Mouse (Mus musculus): Measurements from ENCODE around the gene Nol3. TPM values are rescaled to one million over a fixed set of nuclear protein-coding genes. Genes with fewer than 3 reads are reported as not detected.
"Not testable (repeated sequence)": the region's sequence is repeated elsewhere in the genome, so short reads cannot be mapped to it uniquely, and the experiment has no call there.

The Nol3 gene
- total RNA-seq, 2 experiments from 2014 or later = 10.4 to 10.9 TPM

GRCm38 (mm10) chr8:105288231-105288630 lies 12.3 kb downstream of the Nol3 start:
- DNase-seq (ENCODE audit: low spot score in 2 of 2) = no peak

GRCm38 (mm10) chr8:105288958-105289732 lies 13.2 kb downstream of the Nol3 start:
- DNase-seq (ENCODE audit: low spot score in 2 of 2) = peak; percentile 92 to 96

- DNase-seq (ENCODE audit: low spot score in 2 of 2) = peak in 1 of 2 experiments; percentile 54
These were observed 14.0 kb downstream of the Nol3 start, which contains the start of gene 4931428F04Rik for GRCm38 (mm10) chr8:105289805-105290460. Gene 4931428F04Rik, minus strand, starts transcription at chr8:105289864.

- peak; percentile 59 to 79 for DNase-seq (ENCODE audit: low spot score in 2 of 2)
These were observed 14.8 kb downstream of the Nol3 start for GRCm38 (mm10) chr8:105290554-105291314.

GRCm38 (mm10) chr8:105291364-105291763 lies 15.4 kb downstream of the Nol3 start:
- DNase-seq (ENCODE audit: low spot score in 2 of 2) = not testable (repeated sequence)

GRCm38 (mm10) chr8:105291802-105292201 lies 15.9 kb downstream of the Nol3 start:
- not testable (repeated sequence) for DNase-seq (ENCODE audit: low spot score in 2 of 2)

GRCm38 (mm10) chr8:105292471-105292870 lies 16.5 kb downstream of the Nol3 start:
- DNase-seq (ENCODE audit: low spot score in 2 of 2) = no peak

- no peak for DNase-seq (ENCODE audit: low spot score in 2 of 2)
These were observed 17.5 kb downstream of the Nol3 start for GRCm38 (mm10) chr8:105293405-105293804.

- no peak for DNase-seq (ENCODE audit: low spot score in 2 of 2)
These were observed 18.8 kb downstream of the Nol3 start for GRCm38 (mm10) chr8:105294776-105295175.

- DNase-seq (ENCODE audit: low spot score in 2 of 2) = no peak
These were observed 19.3 kb downstream of the Nol3 start for GRCm38 (mm10) chr8:105295256-105295655.

- DNase-seq (ENCODE audit: low spot score in 2 of 2) = no peak
These were observed 20.1 kb downstream of the Nol3 start, which contains the start of gene Exoc3l for GRCm38 (mm10) chr8:105295895-105296573. Gene Exoc3l, minus strand, starts transcription at chr8:105296101.

- peak; percentile 92 to 95 for DNase-seq (ENCODE audit: low spot score in 2 of 2)
These were observed 21.7 kb downstream of the Nol3 start, which contains the start of gene E2f4 for GRCm38 (mm10) chr8:105297511-105298192. Gene E2f4, plus strand, starts transcription at chr8:105297663.

- no peak for DNase-seq (ENCODE audit: low spot score in 2 of 2)
These were observed 22.7 kb downstream of the Nol3 start for GRCm38 (mm10) chr8:105298351-105299252.

GRCm38 (mm10) chr8:105299962-105300361 lies 24.0 kb downstream of the Nol3 start:
- DNase-seq (ENCODE audit: low spot score in 2 of 2) = no peak

GRCm38 (mm10) chr8:105303396-105303795 lies 27.5 kb downstream of the Nol3 start:
- no peak for DNase-seq (ENCODE audit: low spot score in 2 of 2)

- no peak for DNase-seq (ENCODE audit: low spot score in 2 of 2)
These were observed 27.9 kb downstream of the Nol3 start for GRCm38 (mm10) chr8:105303874-105304273.

GRCm38 (mm10) chr8:105304325-105305210 lies 28.6 kb downstream of the Nol3 start:
- DNase-seq (ENCODE audit: low spot score in 2 of 2) = no peak

All from layer of hippocampus, adult 18-20 months (tissue).